Mouse (Mus musculus) layer of hippocampus, adult 11-12 months (tissue): ENCODE measurements around the gene Pih1d1.
A peak's percentile ranks its signal among the peaks of the same experiment; 100 is the strongest.

Experiments
- DNase-seq: peaks from one replicate; pipeline ENCODE4 v3.0.0; 2022; ENCODE audit warnings: low spot score

The Pih1d1 gene

DNA sequence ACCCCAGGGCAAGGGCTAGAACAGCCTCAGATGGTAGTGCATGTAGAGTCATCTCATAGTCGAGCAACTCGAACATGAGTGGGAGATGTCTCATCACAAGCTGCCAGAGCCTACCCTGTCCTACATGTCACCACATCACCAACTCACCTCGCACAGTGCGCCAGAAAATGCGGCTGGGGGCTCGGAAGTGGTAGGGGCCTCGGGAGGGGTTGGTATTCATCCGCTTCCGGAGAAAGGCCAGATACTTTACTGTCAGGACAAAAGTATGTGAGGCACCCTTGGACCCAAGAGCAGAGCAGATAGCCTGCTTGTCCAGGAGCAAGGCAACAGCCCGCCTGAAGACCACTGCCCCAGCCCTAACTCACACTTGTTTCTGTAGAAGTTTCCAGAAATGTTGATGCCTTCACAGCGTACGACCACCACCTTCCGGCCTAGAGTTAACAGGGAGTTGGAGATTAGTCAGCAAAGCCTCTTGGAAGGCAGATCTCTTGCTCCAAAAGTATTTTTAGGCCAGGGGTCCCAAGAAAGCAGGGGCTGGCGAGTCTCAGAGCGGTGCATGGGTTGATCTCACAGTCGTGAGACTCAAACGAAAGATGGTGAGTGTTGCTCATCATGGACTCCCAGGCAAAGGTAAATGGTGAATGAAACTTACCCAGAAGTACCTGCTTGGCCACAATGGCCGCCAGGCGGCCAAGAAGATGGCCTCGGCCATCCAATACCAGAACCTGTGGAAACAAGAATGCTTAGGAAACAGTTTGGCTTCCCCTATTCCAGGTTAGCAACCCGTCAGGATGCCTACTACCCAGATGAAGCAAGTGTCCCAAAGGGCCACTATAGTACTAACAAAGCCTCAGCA lies 27.0 kb upstream of the Pih1d1 start:
- no peak for DNase-seq

DNA sequence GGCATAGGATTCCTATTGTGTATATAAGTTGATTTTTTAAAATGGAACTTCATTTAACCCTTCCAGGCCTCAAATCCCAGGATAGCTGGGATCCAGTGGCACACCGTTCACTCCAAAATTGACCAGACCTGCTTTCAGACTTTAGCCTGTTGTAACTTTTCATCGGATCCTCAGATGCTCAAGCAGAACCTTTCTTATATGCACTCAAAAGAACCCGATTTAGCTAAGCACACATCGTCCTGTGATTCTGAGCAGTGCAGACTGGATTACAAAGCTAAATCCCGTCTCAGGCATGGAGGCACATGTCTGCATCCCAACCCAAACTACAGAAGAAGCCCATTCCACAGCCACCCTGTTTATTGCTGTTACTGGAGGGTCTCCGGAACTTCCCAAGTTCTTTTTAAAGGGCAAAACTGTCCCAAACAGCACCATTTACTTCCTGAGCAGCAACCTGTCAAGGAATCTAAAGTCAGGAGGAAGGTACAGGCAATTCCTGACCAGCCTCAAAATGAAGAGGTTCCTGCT lies 26.3 kb upstream of the Pih1d1 start:
- no peak for DNase-seq

DNA sequence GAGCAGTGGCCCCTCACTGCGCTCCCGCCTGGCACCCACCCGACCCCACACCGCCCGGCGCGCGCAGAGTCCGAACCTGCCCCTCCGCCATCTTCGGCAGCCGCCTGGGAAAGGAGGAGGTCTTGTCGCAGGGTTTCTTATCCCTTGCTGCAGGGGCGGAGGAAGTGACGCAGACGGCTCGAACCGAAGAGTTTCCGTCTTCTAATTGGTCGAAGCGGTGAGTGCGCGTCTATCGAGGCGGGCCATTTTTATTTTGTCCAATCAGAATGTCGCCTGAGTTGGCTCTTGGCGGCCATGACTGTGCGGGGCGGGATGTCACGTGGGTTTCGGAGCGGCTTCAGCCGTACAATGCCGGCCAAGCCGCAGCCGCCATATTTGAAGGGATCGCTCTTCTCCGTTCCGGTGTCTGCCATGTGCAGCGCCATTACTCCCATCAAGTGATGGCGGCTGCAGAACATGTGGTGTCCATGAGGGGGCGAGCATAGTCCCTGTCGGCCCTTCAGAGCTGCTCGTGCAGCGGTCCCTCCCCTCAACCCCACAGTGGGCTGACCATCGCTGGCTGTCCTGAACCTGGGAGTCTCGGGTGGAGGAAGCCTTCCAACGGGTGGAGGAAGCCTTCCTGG lies 25.4 kb upstream of the Pih1d1 start, which contains the start of gene Rpl13a:
Gene Rpl13a (minus strand): TSS at position 138 of the 623 bp plus-strand sequence.
- DNase-seq: peak; percentile 99

DNA sequence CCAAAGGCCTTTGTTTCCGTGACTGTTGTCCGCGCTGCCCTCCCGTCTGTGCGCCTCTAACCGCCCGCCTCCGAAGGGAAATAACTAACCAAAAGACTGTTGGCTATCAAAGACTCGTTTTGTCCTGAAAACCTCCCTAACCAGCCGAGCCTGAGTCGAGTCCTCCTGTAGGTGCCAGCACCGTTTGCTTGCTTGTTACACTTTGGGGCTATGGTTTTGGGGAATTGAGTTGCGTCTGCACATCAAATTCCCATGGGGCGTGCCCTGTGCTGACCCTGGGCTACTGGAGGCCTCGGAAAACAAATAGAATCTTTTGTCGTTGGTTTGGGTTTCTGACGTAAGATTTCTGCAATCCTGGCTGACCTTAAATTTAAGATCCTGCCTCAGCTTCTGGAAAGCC lies 24.8 kb upstream of the Pih1d1 start:
- no peak for DNase-seq

DNA sequence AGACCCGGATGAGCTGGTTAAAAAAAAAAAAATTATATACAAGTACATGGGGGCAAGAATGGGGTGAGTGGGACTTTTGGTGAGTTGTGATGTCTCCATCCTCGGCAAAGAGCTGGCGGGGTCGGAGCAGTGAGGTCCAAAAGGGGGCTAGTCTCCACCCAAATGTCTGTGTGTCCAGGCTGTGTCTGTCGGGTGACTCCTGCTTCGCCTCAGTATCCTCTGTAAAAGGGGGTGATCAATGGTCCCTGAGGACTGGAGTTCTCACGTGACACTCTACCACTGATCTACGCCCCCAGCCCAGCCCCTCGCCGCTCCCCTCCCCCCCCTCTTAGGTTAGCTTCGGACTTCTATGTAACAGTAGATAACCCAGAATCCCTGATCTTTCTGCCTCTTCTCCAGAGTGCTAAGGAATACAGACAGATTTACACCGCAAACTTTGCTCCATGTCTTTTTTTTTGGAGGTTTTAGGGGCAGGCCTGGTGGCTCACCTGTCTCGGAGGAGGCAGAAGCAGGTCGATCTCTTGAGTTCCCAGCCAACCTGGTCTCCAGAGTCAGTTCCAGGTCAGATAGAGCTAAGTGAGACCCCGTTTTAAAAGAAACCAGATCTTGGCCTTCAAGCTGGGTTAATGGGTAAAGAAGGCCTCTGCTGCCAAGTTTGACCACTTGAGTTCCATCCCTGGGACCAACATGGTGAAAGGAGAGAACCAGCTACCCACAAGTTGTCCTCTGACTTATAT lies 24.2 kb upstream of the Pih1d1 start:
- DNase-seq: no peak

DNA sequence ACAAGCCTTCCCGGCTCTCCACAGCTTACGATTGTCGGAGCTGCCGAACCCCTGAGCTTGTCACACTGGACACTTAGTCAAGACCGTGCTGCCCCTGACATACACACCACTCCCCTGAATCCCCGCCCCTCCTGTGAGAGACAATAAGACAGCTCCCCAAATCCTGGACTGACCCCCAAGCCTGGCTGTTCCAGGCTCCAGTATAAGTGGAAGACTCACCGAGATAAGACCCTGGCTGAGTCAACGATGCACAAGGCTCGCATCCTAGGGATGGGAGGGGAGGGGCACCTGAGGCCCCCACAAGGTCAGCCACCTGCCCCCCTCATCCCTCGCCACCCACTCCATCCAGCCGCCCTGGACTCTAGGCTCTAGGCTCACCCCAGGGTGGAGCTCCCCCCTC lies 22.3 kb upstream of the Pih1d1 start:
- no peak for DNase-seq

DNA sequence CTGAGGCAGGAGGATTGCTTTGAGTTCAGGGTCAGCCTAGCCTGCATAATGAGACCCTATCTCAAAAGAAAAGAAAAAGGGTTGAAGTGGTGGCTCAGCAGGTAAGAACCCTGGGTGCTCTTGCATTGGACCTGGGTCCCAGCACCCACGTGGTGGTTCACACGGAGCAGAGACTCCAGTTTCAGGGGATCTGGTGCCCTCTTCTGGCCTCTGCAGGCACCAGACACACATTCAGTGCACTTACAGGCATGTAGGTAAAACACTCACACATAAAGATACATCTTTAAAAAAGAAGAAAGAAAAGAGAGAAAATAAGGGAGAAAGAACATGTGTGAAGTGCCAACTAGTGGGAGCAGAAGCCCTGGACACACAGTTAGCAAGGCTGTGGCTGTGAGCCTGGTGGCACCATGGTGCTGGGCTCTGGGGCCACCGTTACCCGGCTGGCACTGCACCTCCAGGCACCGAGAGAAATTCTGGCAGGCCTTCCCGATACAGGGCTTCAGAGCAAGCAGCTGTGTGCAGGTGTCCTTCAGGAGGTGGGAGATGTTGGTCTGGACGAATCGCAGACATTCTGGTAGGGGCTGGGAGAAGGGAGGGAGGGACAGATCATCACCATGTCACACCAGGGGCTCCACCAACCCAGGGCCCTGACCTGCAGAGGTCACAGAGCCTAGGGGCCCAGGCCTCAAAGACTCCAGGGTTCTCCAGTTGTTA lies 20.5 kb upstream of the Pih1d1 start:
- DNase-seq: no peak

DNA sequence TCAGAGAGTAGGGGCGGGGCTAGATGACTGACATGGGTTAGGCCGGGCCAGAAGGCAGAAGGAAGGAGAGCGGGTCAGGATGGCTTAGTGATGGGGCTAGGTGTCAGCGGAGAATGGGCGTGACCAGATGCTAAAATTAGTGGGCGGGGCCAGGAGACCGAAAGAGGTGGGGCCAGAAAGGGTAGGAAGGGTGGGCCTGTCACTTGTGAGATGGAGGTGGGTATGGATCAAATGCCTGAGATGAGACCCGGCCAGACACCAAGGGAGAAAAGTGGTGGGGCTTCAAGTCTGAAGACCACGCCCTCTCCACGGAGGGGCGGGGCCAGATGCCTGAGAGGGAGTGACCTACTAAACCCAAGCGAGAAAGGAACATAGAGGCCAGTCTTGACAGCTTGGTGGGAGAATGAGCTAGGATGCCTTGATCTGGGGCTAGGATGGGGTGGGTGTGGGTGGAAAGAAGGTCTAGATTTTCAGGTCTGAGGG lies 19.5 kb upstream of the Pih1d1 start:
- DNase-seq: no peak

DNA sequence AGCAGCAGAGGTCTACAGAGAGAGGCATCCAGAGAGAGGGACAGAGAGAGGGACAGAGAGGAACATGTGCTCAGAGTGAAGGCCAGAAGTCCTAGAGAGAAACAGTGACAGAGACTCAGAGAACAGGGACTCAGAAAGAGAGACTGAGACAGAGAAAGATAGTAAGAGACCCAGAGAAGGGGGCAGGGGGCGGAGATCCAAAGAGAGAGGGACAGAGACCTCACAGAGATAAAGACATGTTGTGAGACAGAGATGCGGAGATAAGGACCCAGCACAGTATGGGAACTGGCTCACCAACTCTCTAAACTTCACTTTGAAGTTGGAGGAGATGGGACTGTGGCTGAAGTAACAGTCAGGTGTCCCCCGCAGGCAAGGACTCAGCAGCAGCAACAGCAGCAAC lies 18.7 kb upstream of the Pih1d1 start:
- DNase-seq: no peak

DNA sequence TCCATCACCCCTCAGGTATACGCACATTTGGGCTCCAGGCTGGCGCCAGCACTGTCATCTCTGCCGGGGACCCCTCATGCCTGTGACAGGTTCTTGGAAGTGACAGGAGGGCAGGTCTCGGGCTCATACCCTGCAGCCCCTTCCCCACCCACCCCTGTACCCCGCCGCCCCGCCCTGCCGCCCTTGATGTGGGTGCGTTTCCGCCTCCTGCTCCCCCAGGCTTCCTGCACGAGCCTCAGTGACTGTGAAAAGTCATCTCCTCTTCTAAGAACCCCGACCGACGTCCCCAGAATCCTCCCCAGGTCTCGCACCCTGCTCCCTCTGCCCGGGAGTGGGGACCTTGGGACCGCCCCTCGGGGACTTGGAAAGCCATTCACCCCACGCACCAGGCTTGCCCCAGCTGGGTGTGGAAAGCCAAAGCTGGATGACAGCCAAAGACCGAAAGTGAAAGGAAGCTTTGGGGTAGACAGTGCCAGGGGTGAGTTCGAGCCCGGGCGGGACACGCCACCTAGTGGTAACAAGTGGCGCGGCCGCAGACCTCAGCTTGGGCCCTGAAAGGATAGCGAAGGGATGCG lies 18.0 kb upstream of the Pih1d1 start, which contains the start of the genes Gm45713 and Flt3l:
Gene Gm45713 (minus strand): TSS at position 239 of the 575 bp plus-strand sequence.
Gene Flt3l (minus strand): TSS at position 440 of the 575 bp plus-strand sequence.
- DNase-seq: peak; percentile 91

DNA sequence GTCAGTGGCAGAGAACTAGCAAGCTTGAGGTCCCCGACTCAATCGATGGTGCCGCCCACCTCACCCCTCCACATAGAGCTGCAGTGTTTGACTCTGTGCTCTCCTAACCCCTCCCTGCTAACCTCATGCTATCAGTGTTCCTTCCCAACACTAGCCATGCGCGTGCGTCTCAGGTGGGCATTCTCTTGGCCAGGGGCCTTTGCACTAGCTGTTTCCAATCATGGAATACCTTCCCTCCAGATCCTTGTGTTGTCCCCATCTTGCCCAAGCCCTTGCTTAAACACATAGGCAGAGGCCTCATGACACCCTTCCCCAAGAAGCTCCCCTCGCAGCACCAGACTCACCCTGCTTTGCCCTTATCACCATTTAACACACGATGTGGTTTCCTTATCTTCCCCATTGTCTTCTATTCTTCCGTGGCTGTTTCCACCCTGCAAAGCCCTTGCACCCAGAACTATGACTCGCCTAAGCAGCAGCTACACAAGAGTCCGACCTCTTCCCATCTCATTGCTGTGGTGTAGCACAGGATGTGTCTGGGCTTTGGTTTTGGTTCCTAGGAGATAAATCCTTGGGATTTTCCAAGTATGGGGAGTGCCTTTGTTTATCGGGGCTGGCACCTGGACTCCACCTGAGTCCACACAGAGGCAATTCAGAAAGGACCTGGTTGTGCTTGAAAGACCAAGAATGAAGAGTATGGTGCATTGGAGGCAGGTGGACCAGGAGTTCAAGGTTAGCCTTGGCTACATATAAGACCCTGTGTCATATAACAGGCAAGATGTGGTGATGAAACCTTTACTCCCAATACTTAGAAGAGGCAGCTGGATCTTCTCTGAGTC lies 16.7 kb upstream of the Pih1d1 start:
- DNase-seq: no peak

DNA sequence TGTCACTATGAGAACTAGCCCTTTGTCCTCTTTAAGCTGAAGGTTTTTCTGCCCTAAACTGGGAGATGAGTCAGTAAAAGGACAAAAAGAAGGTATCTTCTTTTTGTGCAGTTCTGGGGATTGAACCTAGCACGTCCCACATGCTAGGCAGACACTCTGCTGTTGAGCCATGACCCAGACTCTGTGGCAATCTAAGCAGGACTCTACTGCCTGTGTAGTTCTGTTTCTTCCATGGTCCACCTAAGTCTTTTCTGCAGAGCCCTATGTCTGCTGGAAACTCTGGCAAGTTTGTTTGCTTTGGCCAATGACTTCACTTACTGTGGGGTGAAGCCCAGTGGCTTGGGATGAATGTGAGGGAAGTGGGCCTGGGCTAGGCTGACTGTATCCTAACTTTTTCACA lies 15.7 kb upstream of the Pih1d1 start:
- DNase-seq: no peak

DNA sequence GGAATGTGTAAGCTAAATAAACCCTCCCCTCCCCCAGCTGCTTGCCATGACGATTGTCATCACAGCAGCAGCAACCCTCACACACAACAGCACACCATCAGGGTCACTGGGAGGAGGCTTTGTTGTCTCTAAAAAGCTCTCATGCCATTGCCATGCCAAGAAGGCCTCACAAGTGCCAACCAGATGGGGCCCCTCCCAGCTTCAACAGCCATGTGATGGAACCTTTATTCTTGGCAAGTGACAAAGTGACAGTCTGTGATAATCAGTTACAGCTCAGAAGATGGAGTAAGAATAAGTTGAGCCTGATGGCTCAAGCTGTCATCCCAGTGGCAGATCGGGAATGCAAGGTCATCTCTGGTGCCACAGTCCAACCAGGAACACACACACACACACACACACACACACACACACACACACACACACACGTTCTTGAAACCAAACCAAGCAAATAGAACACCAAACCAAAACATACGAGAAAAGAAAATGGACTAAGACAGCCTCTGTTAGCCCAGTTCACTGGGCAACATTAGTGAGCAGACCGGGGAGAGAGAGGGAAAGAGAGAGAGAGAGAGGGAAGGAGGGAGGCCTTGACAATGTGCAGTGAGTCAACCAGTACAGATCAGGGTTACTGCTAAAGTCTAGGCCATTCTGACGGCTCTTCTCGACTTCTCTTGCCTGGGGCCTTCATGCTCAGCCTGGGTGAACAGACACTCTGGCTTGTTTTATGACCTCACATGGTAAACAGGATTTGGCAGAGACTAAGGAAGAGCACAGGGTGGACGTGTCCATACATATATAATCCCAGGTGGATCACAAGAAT lies 14.0 kb upstream of the Pih1d1 start:
- DNase-seq: no peak

DNA sequence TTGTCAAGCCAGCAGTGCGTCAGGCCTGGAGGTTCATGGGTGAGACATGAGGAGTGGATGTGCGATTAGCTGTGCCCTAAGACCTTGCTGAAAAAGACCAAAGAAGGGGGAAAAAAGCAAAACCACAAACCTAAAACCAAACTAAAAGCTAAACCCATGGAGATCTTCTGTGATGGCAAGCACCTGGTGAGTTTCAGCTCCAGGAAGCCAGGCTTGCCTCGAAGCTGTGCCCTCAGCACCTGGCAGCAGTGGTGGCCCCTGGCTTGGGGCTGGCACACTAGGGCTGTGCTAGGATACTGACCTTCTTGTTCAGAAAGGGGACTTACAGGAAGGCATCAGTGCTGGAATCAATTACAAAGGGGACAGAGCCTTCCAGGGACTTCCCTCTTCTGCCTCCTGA lies 12.8 kb upstream of the Pih1d1 start:
- no peak for DNase-seq

DNA sequence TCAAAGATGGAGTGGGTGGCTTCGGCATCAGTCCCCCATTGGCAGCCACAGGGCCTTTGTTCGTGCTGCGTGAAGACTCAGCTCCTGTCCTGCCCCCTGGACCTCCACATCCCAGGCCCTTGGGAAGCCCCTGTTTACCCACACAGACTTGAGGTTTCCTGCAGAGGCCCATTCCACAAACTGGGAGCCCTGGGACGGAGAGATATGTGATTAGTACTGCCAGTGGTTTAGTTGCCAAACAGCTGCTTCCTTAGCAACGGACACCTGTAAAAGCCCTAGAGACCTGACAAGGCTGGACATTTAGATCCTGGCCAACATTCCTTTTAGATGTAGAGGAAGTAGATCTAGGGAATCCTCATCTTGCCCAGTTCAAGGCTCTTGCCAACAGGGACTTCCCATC lies 12.2 kb upstream of the Pih1d1 start:
- no peak for DNase-seq

DNA sequence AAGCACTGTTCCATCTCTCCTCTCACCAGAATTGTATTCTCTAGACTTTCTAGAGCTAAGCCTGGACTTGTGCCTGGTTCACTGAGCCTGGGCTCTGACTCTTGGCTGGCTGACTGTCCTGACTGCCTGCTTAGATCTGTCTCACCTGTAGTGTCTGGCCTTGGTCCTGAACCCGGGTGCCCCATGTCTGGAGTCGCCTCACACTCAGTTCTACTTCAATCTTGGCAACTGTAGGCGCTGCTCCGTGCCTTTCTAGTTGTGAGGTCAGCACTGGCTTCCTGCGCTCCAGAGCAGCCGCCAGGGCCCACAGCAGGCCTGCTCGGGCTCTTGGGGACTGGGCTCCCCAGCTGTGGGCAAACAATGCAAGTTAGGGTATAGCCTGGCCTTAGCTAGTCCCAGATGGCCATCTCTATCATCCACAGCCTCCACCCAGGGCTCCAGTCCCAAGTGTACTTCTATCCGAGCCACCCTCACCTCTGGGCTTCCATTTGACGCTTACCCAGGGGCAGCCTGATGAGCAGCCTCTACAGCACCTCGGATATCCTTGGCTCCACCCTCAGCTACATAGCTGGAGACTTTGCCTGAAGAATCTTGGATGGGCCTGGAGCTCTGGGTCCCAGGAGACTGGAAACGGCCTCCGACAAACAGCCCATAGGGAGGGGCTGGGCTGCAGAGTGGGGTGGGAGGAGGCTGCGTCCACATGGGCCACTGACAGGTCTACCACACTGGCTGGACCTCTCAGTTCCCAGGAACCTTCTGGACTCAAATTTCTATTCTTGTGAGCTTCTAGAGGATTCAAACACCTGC lies 9.5 kb upstream of the Pih1d1 start:
- no peak for DNase-seq

DNA sequence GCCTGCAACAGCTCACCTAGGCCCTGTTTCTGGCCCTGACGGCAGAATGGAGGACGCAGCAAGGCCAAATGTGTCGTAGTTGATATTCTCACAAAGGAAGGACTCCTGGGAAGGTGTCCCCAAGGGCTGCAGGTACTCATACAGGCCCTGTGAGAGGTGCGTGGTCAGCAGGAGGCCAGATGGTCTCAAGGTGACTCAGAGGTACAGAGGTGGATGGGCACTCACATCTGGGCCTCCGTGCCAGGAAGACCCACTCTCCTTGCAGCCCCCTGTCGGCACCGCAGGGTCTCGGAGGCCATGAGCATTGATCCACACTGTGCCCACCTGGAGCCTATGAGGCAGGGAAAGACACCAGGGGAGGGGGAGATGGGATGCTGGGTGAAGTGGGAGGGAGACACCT lies 8.6 kb upstream of the Pih1d1 start:
- no peak for DNase-seq

DNA sequence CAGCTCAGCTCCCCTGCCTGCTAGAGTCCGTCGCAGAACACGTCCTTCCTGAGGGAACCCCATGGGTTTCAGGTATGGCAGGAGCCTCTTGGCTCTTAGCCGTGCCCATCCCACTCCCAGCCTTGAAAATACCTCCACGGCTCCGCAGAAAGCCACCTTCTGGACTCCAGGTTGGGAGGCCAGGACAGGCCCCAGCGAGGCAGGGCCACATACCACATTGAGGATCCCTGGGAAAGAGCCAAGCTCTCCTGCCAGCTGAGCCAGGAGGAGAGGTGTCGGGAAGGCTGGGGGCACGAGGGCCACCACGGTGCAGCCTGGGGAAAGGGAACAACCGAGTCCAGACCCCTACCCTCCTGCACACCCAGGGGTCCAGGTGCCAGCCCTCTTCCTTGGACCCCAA lies 6.8 kb upstream of the Pih1d1 start:
- DNase-seq: no peak

DNA sequence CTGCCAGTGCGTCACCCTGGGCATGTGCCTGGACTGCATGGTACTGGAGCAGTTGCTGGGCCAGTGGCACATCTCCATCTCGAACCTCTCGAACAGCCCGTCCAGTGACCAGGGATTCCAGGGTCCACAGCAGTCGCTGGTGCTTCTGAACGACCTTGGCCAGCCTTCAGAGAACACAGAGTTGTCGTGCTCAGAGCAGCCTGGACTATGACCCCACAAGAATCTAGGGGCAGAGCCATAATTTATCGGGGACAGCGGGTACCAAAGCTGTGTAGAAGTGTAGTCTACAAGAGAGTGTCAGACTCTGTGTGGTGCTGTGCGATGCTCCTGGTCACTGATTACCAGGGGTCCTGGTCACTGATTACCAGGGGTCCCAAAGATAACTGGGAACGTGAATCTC lies 6.2 kb upstream of the Pih1d1 start:
- no peak for DNase-seq
